8 mouse cellular contexts compared by ENCODE assay signal in genomic region chr1:86389230-86389629, GRCm38 (mm10). TPM values are rescaled to one million over a fixed set of nuclear protein-coding genes. Genes with fewer than 3 reads are reported as not detected.
DNase-seq lines count a peak whose midpoint lies in the region; ATAC-seq and TF ChIP-seq lines count a peak whose summit lies in the region.

No protein-coding gene starts in this region.

- H3K27ac ChIP-seq in kidney, postnatal 0 days, result no peak overlapping the region
- H3K27ac ChIP-seq in lung, postnatal 0 days (ENCODE audit: low read length), result no peak overlapping the region

- H3K4me3 ChIP-seq in kidney, postnatal 0 days (replicated peaks; ENCODE audit: low read depth, low read length), result no peak overlapping the region
- no peak overlapping the region for H3K4me3 ChIP-seq in lung, postnatal 0 days (ENCODE audit: low read depth, low read length)

- H3K4me2 ChIP-seq in kidney, postnatal 0 days (ENCODE audit: low read length), result no peak overlapping the region
- no peak overlapping the region for H3K4me2 ChIP-seq in lung, postnatal 0 days (replicated peaks; ENCODE audit: low read depth, low read length)

- no peaks in the 10 kb centered on the region for H3K36me3 ChIP-seq in kidney, postnatal 0 days (ENCODE audit: insufficient read depth, low read length)
- no peaks in the 10 kb centered on the region for H3K36me3 ChIP-seq in lung, postnatal 0 days (ENCODE audit: insufficient read depth, low read length)

- TF ChIP-seq EP300 in lung, postnatal 0 days (IDR thresholded peaks at IDR 0.05), result no peak

- H3K27me3 ChIP-seq in kidney, postnatal 0 days (ENCODE audit: insufficient read depth, low read length), result no peaks in the 10 kb centered on the region
- H3K27me3 ChIP-seq in lung, postnatal 0 days (replicated peaks; ENCODE audit: insufficient read depth, low read length), result 0 out of 2 replicates have a peak, but pooled peaks cover 3% of the 10 kb centered on the region

- peak; percentile 87 for TF ChIP-seq CTCF in kidney, postnatal 0 days (IDR thresholded peaks at IDR 0.05; ENCODE audit: low read depth)
- TF ChIP-seq CTCF in lung, postnatal 0 days (IDR thresholded peaks at IDR 0.05), result peak; percentile 92

- H3K9me3 ChIP-seq in kidney, postnatal 0 days (replicated peaks; ENCODE audit: low read length), result no peaks in the 10 kb centered on the region
- H3K9me3 ChIP-seq in lung, postnatal 0 days (ENCODE audit: low read length), result no peaks in the 10 kb centered on the region

- no peak overlapping the region for H3K9ac ChIP-seq in kidney, postnatal 0 days (ENCODE audit: low read depth, low read length)
- no peak overlapping the region for H3K9ac ChIP-seq in lung, postnatal 0 days (replicated peaks; ENCODE audit: low read depth)

- ATAC-seq in kidney, postnatal 0 days (replicated peaks; ENCODE audit: low FRiP score, low read depth), result peak; percentile 49; the same call in 1 of the 2 replicates
- ATAC-seq in lung, postnatal 0 days, result peak; percentile 55

- DNase-seq in CD4-positive, CD25-positive, alpha-beta regulatory T cell, adult 2 months (ENCODE audit: low read depth, low spot score), result peak; percentile 86
- DNase-seq in adrenal gland, postnatal 10 days, result peak; percentile 85
- peak; percentile 59 for DNase-seq in embryo, embryonic 11.5 days (ENCODE audit: low read depth, low spot score)
- peak; percentile 62 for DNase-seq in heart, adult 8-10 months (ENCODE audit: low spot score)
- DNase-seq in kidney, postnatal 0 days (ENCODE audit: low spot score), result peak; percentile 79
- DNase-seq in lung, postnatal 0 days (ENCODE audit: low spot score), result peak; percentile 63
- DNase-seq in ovary, postnatal 14 days (ENCODE audit: low spot score), result peak; percentile 74
- peak; percentile 87 for DNase-seq in thymus, postnatal 14 days

- 3% methylated on average over 11 of the region's 11 CpGs for WGBS in kidney, postnatal 0 days
- 3% methylated on average over 11 of the region's 11 CpGs for WGBS in lung, postnatal 0 days

- H3K4me1 ChIP-seq in kidney, postnatal 0 days (replicated peaks; ENCODE audit: insufficient read depth, low read length), result no peaks in the 10 kb centered on the region
- no peaks in the 10 kb centered on the region for H3K4me1 ChIP-seq in lung, postnatal 0 days (ENCODE audit: insufficient read depth, low read depth, low read length)

RNA-seq across cellular contexts. Expression of gene Ncl, which starts 30.0 kb away (rescaled TPM):
- 100 to 1,000 TPM; 242 to 251 TPM for total RNA-seq in adrenal gland, postnatal 10 days (2021)
- 100 to 1,000 TPM; 111 to 154 (median 130) TPM for total RNA-seq in heart, adult 8-10 months (2022)
- polyA plus RNA-seq in kidney, postnatal 0 days (2015; fragmentation: Nextera tagmentation; extraction: Ambion mirVana), result 295 and 332 TPM in 2 replicates
- polyA plus RNA-seq in lung, postnatal 0 days (2015; fragmentation: Nextera tagmentation; extraction: Ambion mirVana), result 139 and 140 TPM in 2 replicates

RNA-seq across cellular contexts. Expression of gene Nmur1, which starts 36.8 kb away (rescaled TPM):
- not detected for total RNA-seq in adrenal gland, postnatal 10 days (2021)
- not detected for total RNA-seq in heart, adult 8-10 months (2022)
- polyA plus RNA-seq in kidney, postnatal 0 days (2015; fragmentation: Nextera tagmentation; extraction: Ambion mirVana), result not detected in 2 replicates
- polyA plus RNA-seq in lung, postnatal 0 days (2015; fragmentation: Nextera tagmentation; extraction: Ambion mirVana), result 1.3 and 2.1 TPM in 2 replicates

RNA-seq across cellular contexts. Expression of gene Tex44, which starts 36.9 kb away (rescaled TPM):
- total RNA-seq in adrenal gland, postnatal 10 days (2021), result not detected
- not detected for total RNA-seq in heart, adult 8-10 months (2022)
- not detected in 2 replicates for polyA plus RNA-seq in kidney, postnatal 0 days (2015; fragmentation: Nextera tagmentation; extraction: Ambion mirVana)
- polyA plus RNA-seq in lung, postnatal 0 days (2015; fragmentation: Nextera tagmentation; extraction: Ambion mirVana), result not detected in 2 replicates
